Mouse (Mus musculus) CH12.LX (cell line): ENCODE results near the gene Hoxb1. TPM values are rescaled to one million over a fixed set of nuclear protein-coding genes. Genes with fewer than 3 reads are reported as not detected.

Experiments used
- DNase-seq: peaks from one replicate; pipeline ENCODE4 v3.0.0-alpha.2; 2013; ENCODE audit errors: extremely low read depth
- H3K27ac ChIP-seq: 2 replicates; pipeline ENCODE4 v1.5.1; 2012; ENCODE audit warnings: low read depth, mild to moderate bottlenecking, control low read depth, moderate library complexity; ENCODE audit not compliant: insufficient read depth
- H3K27me3 ChIP-seq: replicated peaks from 2 replicates; pipeline ENCODE3; 2012; ENCODE audit warnings: inconsistent platforms
- H3K36me3 ChIP-seq, 2 experiments: replicated peaks in 1 of 2; 2 replicates each; pipeline versions ENCODE3 to v1.6.1; 2012; ENCODE audit warnings: inconsistent platforms in 1 of 2, low read length in 1 of 2, mild to moderate bottlenecking in 1 of 2, mixed read lengths in 1 of 2, moderate library complexity in 1 of 2; ENCODE audit not compliant: control insufficient read depth in 1 of 2, insufficient read depth in 1 of 2
- H3K4me1 ChIP-seq, 2 experiments: 2 replicates each; pipeline ENCODE4 v1.6.1; 2012; ENCODE audit warnings: inconsistent platforms in 1 of 2, moderate library complexity in 1 of 2; ENCODE audit not compliant: insufficient read depth in 2 of 2, control insufficient read depth in 1 of 2
- H3K4me2 ChIP-seq: 2 replicates; pipeline ENCODE4 v1.6.1; 2012; ENCODE audit warnings: low read depth, mild to moderate bottlenecking, control low read depth; ENCODE audit not compliant: poor library complexity, insufficient read depth, severe bottlenecking
- H3K4me3 ChIP-seq, 3 experiments: fragments of 150-350 bp in 1 of 3; sonication (generic) in 1 of 3; replicated peaks in 1 of 3; 2 replicates each; pipeline versions ENCODE3 to v1.5.1; 2011 to 2012; ENCODE audit warnings: low read depth in 2 of 3, low read length in 2 of 3, mild to moderate bottlenecking in 2 of 3, moderate library complexity in 2 of 3, control low read depth in 1 of 3, improper control_type of control experiment in 1 of 3, inconsistent platforms in 1 of 3, mixed read lengths in 1 of 3; ENCODE audit not compliant: poor library complexity in 1 of 3
- H3K79me2 ChIP-seq: replicated peaks from 2 replicates; pipeline ENCODE4 v1.6.1; 2012; ENCODE audit warnings: mild to moderate bottlenecking, moderate library complexity; ENCODE audit not compliant: control insufficient read depth, poor library complexity, insufficient read depth, severe bottlenecking; ENCODE audit errors: extremely low read depth
- H3K9ac ChIP-seq: 2 replicates; pipeline ENCODE4 v1.6.1; 2012; ENCODE audit warnings: low read depth, mild to moderate bottlenecking, control low read depth, moderate library complexity; ENCODE audit not compliant: insufficient read depth
- H3K9me3 ChIP-seq: replicated peaks from 2 replicates; pipeline ENCODE3; 2012; ENCODE audit warnings: low read length, inconsistent platforms, mixed read lengths
- BHLHE40 ChIP-seq: IDR thresholded peaks from 2 replicates; pipeline ENCODE4 v1.6.1; 2011; ENCODE audit warnings: mild to moderate bottlenecking, low read depth, low read length, improper control_type of control experiment
- CHD1 ChIP-seq: IDR thresholded peaks from 2 replicates; pipeline ENCODE4 v1.6.1; 2012; ENCODE audit warnings: low read depth, low read length, improper control_type of control experiment, inconsistent platforms
- IRF4 ChIP-seq: IDR thresholded peaks from 2 replicates; pipeline ENCODE4 v1.6.1; 2014; ENCODE audit warnings: low read depth, mild to moderate bottlenecking, inconsistent platforms, low read length, improper control_type of control experiment
- KAT2A ChIP-seq: IDR thresholded peaks from 2 replicates; pipeline ENCODE4 v1.6.1; 2012; ENCODE audit warnings: low read length, improper control_type of control experiment, inconsistent platforms; ENCODE audit not compliant: insufficient replicate concordance
- MAX ChIP-seq: IDR thresholded peaks from 2 replicates; pipeline ENCODE4 v1.6.1; 2011; ENCODE audit warnings: low read length, improper control_type of control experiment
- MAZ ChIP-seq: IDR thresholded peaks from 2 replicates; pipeline ENCODE4 v1.6.1; 2012; ENCODE audit warnings: low read depth, mild to moderate bottlenecking, inconsistent platforms, low read length, improper control_type of control experiment, moderate library complexity
- RCOR1 ChIP-seq: conservative IDR thresholded peaks from 2 replicates; pipeline ENCODE4 v1.6.1; 2012; ENCODE audit warnings: low read depth, mild to moderate bottlenecking, inconsistent platforms, low read length, improper control_type of control experiment
- SIN3A ChIP-seq: IDR thresholded peaks from 2 replicates; pipeline ENCODE4 v1.6.1; 2012; ENCODE audit warnings: low read length, improper control_type of control experiment, inconsistent platforms
- TBP ChIP-seq: conservative IDR thresholded peaks from 2 replicates; pipeline ENCODE4 v1.6.1; 2011; ENCODE audit warnings: low read depth, low read length, improper control_type of control experiment
- ZMIZ1 ChIP-seq: IDR thresholded peaks from 2 replicates; pipeline ENCODE4 v1.6.1; 2012; ENCODE audit warnings: low read depth, mild to moderate bottlenecking, inconsistent platforms, low read length, improper control_type of control experiment
- ZNF384 ChIP-seq: IDR thresholded peaks from 2 replicates; pipeline ENCODE4 v1.6.1; 2012; ENCODE audit warnings: low read depth, low read length, improper control_type of control experiment, inconsistent platforms
- dilution Hi-C: fragments of 300-500 bp; cut with MboI; formaldehyde crosslinking; loops from 2 replicates; pipeline ENCODE4 v1.14.3; 2020; ENCODE audit warnings: low sequenced_read_pairs; ENCODE audit not compliant: extremely low pct_unique_long_range_greater_than_20kb, extremely low pct_ligation_motif_present
- in situ Hi-C: fragments of 300-500 bp; cut with MboI; formaldehyde crosslinking; loops from 3 replicates; pipeline ENCODE4 v1.14.3; 2019; ENCODE audit warnings: low sequenced_read_pairs, low pct_ligation_motif_present, low pct_unique_long_range_greater_than_20kb, mixed read lengths
- polyA plus RNA-seq: library from polyadenylated mRNA; unstranded; fragments of >175 nt; gene quantifications from 2 replicates; pipeline ENCODE4 v1.2.1, GENCODE M21; 2012; ENCODE audit warnings: low read depth; ENCODE audit not compliant: insufficient read length
- total RNA-seq, 2 experiments: library from RNA; depleted of rRNA; stranded (reverse); fragments of 300-350 nt in 1 of 2; fragments of >200 nt in 1 of 2; gene quantifications; 2 replicates each; pipeline ENCODE4 v1.2.3; 2012 to 2014

Gene Hoxb1
- not detected in 2 replicates for total RNA-seq (2012; rRNA removed)
- total RNA-seq (2014; rRNA removed) = not detected in 2 replicates
- not detected in 2 replicates for polyA plus RNA-seq

DNA sequence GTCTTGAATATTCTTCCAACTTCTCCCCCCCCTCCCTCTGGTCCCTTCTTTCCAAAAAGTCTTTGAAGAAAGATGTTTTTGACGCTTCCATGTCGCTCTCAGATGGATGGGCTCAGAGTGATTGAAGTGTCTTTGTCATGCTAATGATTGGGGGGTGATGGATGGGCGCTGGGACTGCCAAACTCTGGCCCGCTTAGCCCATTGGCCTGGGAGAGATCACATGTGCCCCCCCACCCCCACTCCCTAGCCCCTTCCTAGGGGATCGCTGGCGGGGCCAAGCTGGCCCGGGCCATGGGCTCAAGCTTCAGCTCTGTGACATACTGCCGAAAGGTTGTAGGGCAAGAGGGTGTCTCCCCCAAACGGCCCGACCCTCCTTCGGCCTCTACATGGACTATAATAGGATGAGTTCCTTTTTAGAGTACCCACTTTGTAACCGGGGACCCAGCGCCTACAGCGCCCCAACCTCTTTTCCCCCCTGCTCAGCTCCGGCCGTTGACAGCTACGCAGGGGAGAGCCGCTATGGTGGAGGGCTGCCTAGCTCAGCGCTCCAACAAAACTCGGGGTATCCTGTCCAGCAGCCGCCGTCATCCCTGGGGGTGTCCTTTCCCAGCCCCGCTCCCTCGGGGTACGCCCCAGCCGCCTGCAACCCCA, at the start of gene Hoxb1:
TSS of gene Hoxb1 (plus strand) at position 312 of the 651 bp plus-strand sequence.
- no peak for DNase-seq
- peaks cover 92% of the 10 kb centered on the region for H3K27me3 ChIP-seq
- H3K4me1 ChIP-seq = no peaks in the 10 kb centered on the region; a peak in 1 of 4 replicates
- no peak within 1 kb of the TSS for H3K4me2 ChIP-seq
- TF ChIP-seq IRF4 (no peak), KAT2A (no peak), ZNF384 (no peak), MAX (no peak)
- H3K4me3 ChIP-seq = no peak within 1 kb of the TSS
- H3K36me3 ChIP-seq = no peaks in the 10 kb centered on the region
- dilution Hi-C loops (no loop called here), in situ Hi-C loops (no loop called here)
- H3K27ac ChIP-seq = no peak within 1 kb of the TSS
- H3K79me2 ChIP-seq = no peaks in the 10 kb centered on the region
- no peak within 1 kb of the TSS for H3K9ac ChIP-seq
- no peaks in the 10 kb centered on the region for H3K9me3 ChIP-seq

DNA sequence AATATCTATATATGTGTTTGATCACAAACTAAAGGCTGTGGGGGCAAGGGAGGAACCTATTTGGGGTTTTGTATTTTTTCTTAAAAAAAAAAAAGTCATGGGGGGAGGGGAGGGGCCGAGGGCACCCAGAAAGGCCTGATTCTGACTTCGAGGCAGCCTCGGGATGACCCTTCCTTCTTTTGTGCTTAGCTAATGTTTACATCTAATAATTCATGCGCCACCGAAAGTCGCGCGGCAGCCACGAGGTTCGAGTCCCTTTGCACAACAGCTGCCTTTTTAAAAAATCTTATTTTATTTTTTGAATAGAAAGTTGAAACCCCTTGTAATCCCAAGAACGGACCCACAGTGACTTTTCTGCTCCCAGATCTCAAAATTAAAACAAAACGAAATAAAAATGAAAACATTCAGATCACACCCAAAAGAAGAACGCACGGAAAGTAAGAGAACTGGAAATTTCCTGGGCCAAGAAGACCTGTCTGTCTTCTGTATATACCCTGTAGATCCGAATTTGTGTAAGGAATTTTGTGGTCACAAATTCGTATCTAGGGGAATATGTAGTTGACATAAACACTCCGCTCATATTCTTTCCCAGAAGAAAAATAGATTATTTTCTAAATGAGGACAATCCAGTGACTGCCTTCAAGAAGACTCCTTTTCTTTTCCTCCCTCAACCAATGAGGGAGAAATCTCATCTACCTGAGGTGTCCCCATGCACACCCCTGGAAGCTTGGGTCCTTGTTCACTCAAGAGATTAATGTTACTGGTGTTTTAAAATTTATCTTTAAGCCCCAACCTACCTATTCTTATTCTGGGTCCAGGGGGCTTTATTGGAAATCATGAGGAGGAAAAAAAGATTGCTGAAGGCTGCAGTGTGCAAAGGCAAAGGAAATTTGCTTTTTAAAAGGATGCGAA, 48.6 kb upstream of the Hoxb1 start:
- Histone ChIP-seq H3K79me2 (no peaks in the 10 kb centered on the region), H3K27me3 (peaks cover 38% of the 10 kb centered on the region), H3K4me1 (peaks cover 4 to 16% of the 10 kb centered on the region in 2 experiments; a peak in 2 of 4 replicates), H3K36me3 (peaks cover 0 to 11% of the 10 kb centered on the region in 2 experiments), H3K9ac (no peak overlapping the region), H3K4me3 (no peak overlapping the region), H3K9me3 (no peaks in the 10 kb centered on the region), H3K4me2 (no peak overlapping the region), H3K27ac (no peak overlapping the region)
- in situ Hi-C loops = loop anchor here (25.0 kb wide), 1 partner anchor 220 kb away; no protein-coding TSS in a partner anchor
- DNase-seq = no peak
- no peak for TF ChIP-seq ZNF384
- no peak for TF ChIP-seq ZMIZ1
- no peak for TF ChIP-seq BHLHE40
- dilution Hi-C loops = no loop called here

DNA sequence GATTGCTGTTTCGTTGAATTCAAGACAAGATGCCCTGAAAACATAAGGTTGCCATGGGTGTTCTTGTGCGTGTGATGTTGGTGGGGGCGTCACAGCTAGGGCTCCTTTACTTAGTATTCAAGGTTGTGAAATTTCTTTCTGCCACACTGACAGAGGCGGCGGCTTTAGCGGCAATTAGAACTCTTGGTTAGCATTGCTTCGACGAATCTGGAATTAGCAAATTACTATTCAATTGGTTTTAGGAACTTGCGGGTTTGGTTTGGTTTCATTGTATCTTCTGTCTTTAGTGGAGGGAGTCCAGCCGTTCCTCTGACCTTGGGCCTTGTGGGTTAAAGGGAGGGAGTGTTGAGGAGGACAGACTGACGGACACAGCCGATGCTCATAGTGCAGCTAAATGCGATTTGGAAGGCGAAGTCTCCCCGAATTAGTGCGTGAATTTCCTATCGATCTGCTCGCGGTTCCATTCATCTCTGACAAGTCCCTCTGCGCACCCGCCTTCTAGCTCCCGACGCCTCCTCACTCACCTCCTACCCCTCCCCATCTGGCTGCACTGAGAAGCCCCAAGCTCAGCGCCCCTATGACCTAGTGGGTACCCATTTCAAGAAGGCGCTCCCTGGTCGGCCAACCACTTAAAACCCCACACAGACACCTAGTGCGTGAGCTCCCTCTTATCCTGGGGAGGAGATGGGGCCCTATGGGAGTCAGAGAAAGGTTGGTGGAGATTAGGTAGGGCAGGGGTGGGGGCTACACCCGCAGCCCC, 47.8 kb upstream of the Hoxb1 start, which contains the start of gene Hoxb4:
TSS of gene Hoxb4 (plus strand) at position 660 of the 760 bp plus-strand sequence.
- Histone ChIP-seq H3K27ac (no peak within 1 kb of the TSS), H3K9me3 (no peaks in the 10 kb centered on the region), H3K27me3 (peaks cover 31% of the 10 kb centered on the region), H3K4me2 (peak within 1 kb of the TSS; percentile 81), H3K36me3 (peaks cover 0 to 11% of the 10 kb centered on the region in 2 experiments), H3K9ac (peak within 1 kb of the TSS; percentile 96), H3K4me3 (peak within 1 kb of the TSS; percentile 76 to 98 (median 82)), H3K4me1 (peaks cover 4 to 15% of the 10 kb centered on the region in 2 experiments; a peak in 2 of 4 replicates), H3K79me2 (no peaks in the 10 kb centered on the region)
- in situ Hi-C loops = loop anchor here (25.0 kb wide), 1 partner anchor 220 kb away; no protein-coding TSS in a partner anchor
- TF ChIP-seq BHLHE40 (0 out of 2 replicates have a peak, but pooled peaks have one; percentile 4), MAZ (peak; percentile 8; the same call in 1 of the 2 replicates), RCOR1 (0 out of 2 replicates have a peak, but pooled peaks have one; percentile 20), MAX (peak; percentile 40; the same call in 1 of the 2 replicates), TBP (no peak), SIN3A (no peak), CHD1 (0 out of 2 replicates have a peak, but pooled peaks have one; percentile 30)
- peak; percentile 10 for DNase-seq
- dilution Hi-C loops = no loop called here
